Mouse (Mus musculus): ENCODE data around the gene P2rx3.
A peak's percentile ranks its signal among the peaks of the same experiment; 100 is the strongest.

Gene P2rx3

GRCm38 (mm10) chr2:84967318-84967991 is 69.8 kb downstream of the P2rx3 start:
- no peak for DNase-seq

GRCm38 (mm10) chr2:84964111-84964801 is 73.0 kb downstream of the P2rx3 start:
- no peak for DNase-seq

GRCm38 (mm10) chr2:84962906-84963507 is 74.3 kb downstream of the P2rx3 start:
- DNase-seq: no peak

GRCm38 (mm10) chr2:84961901-84962300 is 75.4 kb downstream of the P2rx3 start:
- no peak for DNase-seq

- DNase-seq: peak; percentile 45
Measured at GRCm38 (mm10) chr2:84961300-84961699, 76.0 kb downstream of the P2rx3 start.

- DNase-seq: no peak
Measured at GRCm38 (mm10) chr2:84958588-84959264, 78.5 kb downstream of the P2rx3 start.

GRCm38 (mm10) chr2:84956274-84956673 is 81.0 kb downstream of the P2rx3 start:
- DNase-seq: peak; percentile 50

- peak; percentile 1 for DNase-seq
Measured at GRCm38 (mm10) chr2:84955435-84955834, 81.8 kb downstream of the P2rx3 start.

- DNase-seq: no peak
Measured at GRCm38 (mm10) chr2:84952693-84953092, 84.6 kb downstream of the P2rx3 start.

- no peak for DNase-seq
Measured at GRCm38 (mm10) chr2:84952251-84952650, 85.0 kb downstream of the P2rx3 start.

GRCm38 (mm10) chr2:84951027-84951426 is 86.2 kb downstream of the P2rx3 start:
- no peak for DNase-seq

GRCm38 (mm10) chr2:84948721-84949120 is 88.5 kb downstream of the P2rx3 start:
- DNase-seq: no peak

All from kidney, adult 18-20 months (tissue).